Mouse (Mus musculus): ENCODE results near the gene Pik3cd. TPM values are rescaled to one million over a fixed set of nuclear protein-coding genes. Genes with fewer than 3 reads are reported as not detected.

The Pik3cd gene
- polyA plus RNA-seq, 1 experiment from 2014 or later, result 21.0 TPM

DNA sequence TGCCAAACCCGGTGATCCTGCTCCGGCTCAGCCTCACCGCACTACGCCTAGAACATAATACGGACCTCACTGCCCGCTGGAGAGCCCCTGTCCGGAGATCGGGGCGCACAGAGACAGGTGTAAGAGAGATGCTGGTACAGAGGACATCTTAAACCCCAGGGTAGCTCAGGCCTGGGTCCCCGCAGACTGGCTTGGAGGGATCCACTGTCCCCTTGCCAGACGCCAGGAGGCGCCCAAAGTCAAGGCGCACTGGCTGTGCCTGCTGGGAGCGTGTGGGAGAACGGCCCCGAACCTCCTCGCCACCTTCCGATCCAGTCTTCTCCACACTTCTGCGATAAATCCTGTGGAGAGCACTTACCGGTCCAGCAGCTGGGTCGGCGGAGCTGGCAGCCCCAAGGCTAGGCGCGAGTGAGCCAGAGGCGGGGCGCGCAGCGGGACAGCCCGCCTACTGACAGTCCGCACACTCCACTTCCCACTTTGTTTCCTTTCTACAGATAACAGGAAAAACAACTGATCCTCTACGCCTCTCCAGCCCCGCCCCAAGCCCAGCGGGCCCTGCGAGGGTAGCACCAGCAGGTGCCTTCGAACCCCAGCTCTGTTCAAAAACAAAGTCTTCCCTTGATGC, 4.1 kb downstream of the Pik3cd start:
- Histone ChIP-seq H3K9ac (replicated peaks; ENCODE audit: low read depth, low read length) (peak overlapping the region; percentile 64), H3K4me1 (replicated peaks; ENCODE audit: control insufficient read depth, insufficient read depth, low read length) (peaks cover 14% of the 10 kb centered on the region), H3K36me3 (ENCODE audit: control insufficient read depth, insufficient read depth) (no peaks in the 10 kb centered on the region), H3K4me3 (replicated peaks; ENCODE audit: low read length) (peak overlapping the region; percentile 52), H3K27ac (ENCODE audit: low read length) (no peak overlapping the region), H3K27me3 (replicated peaks; ENCODE audit: control insufficient read depth, insufficient read depth, low read length) (peaks cover 8% of the 10 kb centered on the region), H3K9me3 (ENCODE audit: control insufficient read depth, low read length) (no peaks in the 10 kb centered on the region), H3K4me2 (ENCODE audit: low read length) (peak overlapping the region; percentile 77)
- peak; percentile 90 for ATAC-seq
- WGBS, result 1% methylated on average over 35 of the region's 35 CpGs

GRCm38 (mm10) chr4:149697506-149698196, 4.7 kb downstream of the Pik3cd start:
- ATAC-seq, result peak; percentile 27
- Histone ChIP-seq H3K4me3 (replicated peaks; ENCODE audit: low read length) (peak overlapping the region; percentile 52), H3K9me3 (ENCODE audit: control insufficient read depth, low read length) (no peaks in the 10 kb centered on the region), H3K9ac (replicated peaks; ENCODE audit: low read depth, low read length) (peak overlapping the region; percentile 64), H3K36me3 (ENCODE audit: control insufficient read depth, insufficient read depth) (no peaks in the 10 kb centered on the region), H3K4me2 (ENCODE audit: low read length) (peak overlapping the region; percentile 77), H3K27ac (ENCODE audit: low read length) (no peak overlapping the region), H3K27me3 (replicated peaks; ENCODE audit: control insufficient read depth, insufficient read depth, low read length) (peaks cover 8% of the 10 kb centered on the region), H3K4me1 (replicated peaks; ENCODE audit: control insufficient read depth, insufficient read depth, low read length) (peaks cover 14% of the 10 kb centered on the region)
- 30% methylated on average over 15 of the region's 15 CpGs for WGBS

- 34% methylated on average over 16 of the region's 16 CpGs for WGBS
- peaks cover 14% of the 10 kb centered on the region for H3K4me1 ChIP-seq (replicated peaks; ENCODE audit: control insufficient read depth, insufficient read depth, low read length)
- no peaks in the 10 kb centered on the region for H3K9me3 ChIP-seq (ENCODE audit: control insufficient read depth, low read length)
- H3K9ac ChIP-seq (replicated peaks; ENCODE audit: low read depth, low read length), result no peak overlapping the region
- no peaks in the 10 kb centered on the region for H3K36me3 ChIP-seq (ENCODE audit: control insufficient read depth, insufficient read depth)
- ATAC-seq, result no peak
- peaks cover 8% of the 10 kb centered on the region for H3K27me3 ChIP-seq (replicated peaks; ENCODE audit: control insufficient read depth, insufficient read depth, low read length)
- H3K4me3 ChIP-seq (replicated peaks; ENCODE audit: low read length), result no peak overlapping the region
- H3K4me2 ChIP-seq (ENCODE audit: low read length), result no peak overlapping the region
- no peak overlapping the region for H3K27ac ChIP-seq (ENCODE audit: low read length)
These were observed 6.0 kb downstream of the Pik3cd start for GRCm38 (mm10) chr4:149696189-149696971.

DNA sequence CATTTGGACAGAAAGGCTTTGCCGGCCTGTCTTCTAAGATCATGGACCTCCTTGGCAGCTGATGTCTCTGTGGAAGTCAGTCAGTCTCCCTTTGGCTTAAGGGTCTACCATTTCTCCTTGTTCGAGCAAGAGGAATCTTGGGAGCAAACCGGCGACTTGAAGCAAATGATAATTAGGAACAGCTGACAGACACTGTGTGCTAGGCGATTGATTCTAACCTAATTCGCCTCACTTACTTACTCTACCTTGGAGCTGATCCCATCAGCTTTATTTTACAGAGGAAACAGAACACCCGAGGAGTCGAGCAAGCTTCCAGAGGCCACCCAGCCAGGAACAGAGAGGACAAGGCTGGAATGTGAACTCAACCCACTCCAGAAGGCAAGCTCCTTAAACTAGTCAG, 11.0 kb downstream of the Pik3cd start:
- Histone ChIP-seq H3K36me3 (ENCODE audit: control insufficient read depth, insufficient read depth) (no peaks in the 10 kb centered on the region), H3K4me3 (replicated peaks; ENCODE audit: low read length) (no peak overlapping the region), H3K9ac (replicated peaks; ENCODE audit: low read depth, low read length) (no peak overlapping the region), H3K27ac (ENCODE audit: low read length) (no peak overlapping the region), H3K9me3 (ENCODE audit: control insufficient read depth, low read length) (no peaks in the 10 kb centered on the region), H3K27me3 (replicated peaks; ENCODE audit: control insufficient read depth, insufficient read depth, low read length) (no peaks in the 10 kb centered on the region), H3K4me1 (replicated peaks; ENCODE audit: control insufficient read depth, insufficient read depth, low read length) (no peaks in the 10 kb centered on the region), H3K4me2 (ENCODE audit: low read length) (no peak overlapping the region)
- WGBS, result 71% methylated on average over 8 of the region's 8 CpGs
- ATAC-seq, result no peak

DNA sequence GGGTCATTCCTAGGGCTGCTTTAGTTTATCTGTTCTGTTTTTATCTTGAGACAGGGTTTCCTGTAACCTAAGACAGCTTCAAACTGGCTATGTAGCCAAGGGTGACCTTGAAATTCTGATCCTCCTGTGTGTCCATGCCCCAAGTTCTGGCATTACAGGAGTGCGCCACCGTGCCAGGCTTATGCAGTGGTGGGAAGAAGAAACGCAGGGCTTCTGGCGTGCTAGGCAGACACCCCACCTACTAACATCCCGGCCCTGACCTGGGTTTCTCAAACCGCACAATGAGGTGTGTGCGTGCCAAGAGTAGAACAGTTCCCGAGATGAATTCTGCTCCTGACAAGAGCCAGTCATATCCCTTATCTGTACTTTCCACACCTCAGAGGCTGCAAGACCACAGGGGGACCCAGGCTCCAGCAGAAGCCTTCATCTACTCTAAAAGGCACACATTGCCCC, 11.5 kb downstream of the Pik3cd start:
- Histone ChIP-seq H3K27me3 (replicated peaks; ENCODE audit: control insufficient read depth, insufficient read depth, low read length) (no peaks in the 10 kb centered on the region), H3K4me2 (ENCODE audit: low read length) (no peak overlapping the region), H3K36me3 (ENCODE audit: control insufficient read depth, insufficient read depth) (no peaks in the 10 kb centered on the region), H3K4me1 (replicated peaks; ENCODE audit: control insufficient read depth, insufficient read depth, low read length) (no peaks in the 10 kb centered on the region), H3K9me3 (ENCODE audit: control insufficient read depth, low read length) (no peaks in the 10 kb centered on the region), H3K4me3 (replicated peaks; ENCODE audit: low read length) (no peak overlapping the region), H3K27ac (ENCODE audit: low read length) (no peak overlapping the region), H3K9ac (replicated peaks; ENCODE audit: low read depth, low read length) (no peak overlapping the region)
- ATAC-seq, result no peak
- WGBS, result 96% methylated on average over 8 of the region's 8 CpGs

DNA sequence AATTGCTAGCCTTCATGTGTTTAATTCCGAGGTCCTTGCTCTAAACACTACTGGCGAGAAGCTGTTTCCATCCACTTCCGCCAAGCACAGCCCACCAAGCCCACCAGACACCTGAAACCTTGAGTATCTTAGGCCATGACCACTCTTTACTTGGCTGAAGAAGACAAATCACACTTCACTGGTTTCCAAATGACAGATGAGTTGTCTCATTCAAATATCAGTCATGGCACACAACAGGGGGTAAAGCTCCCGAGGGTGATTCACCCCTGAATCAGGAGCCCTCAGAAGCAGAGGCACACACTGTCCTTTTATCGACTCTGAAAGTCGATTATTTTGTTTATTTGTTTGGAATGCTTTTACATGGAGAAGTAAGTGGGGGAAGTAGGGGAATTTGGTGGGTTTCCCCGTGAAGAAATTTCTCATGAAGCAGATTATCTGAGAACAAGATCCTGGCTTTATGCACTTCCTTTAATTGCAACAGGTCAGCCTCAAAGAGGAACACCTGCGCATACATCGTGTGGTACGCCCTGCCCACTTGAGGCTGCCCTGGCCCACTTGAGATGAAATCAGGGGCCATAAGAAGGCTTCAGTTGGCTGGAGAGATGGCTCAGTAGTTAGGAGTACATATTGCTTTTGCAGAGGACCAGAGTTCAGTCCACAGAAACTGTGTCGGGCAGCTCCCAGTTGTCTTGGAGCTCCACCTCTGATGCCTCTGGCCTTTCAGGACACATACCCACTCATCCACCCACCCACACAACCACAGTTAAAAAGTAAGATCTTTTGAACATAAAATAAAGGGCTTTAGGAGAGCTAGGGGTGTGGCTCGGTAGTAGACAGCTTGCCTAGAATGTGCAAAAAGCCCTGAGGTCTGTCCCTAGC, 12.3 kb downstream of the Pik3cd start:
- Histone ChIP-seq H3K9me3 (ENCODE audit: control insufficient read depth, low read length) (no peaks in the 10 kb centered on the region), H3K4me2 (ENCODE audit: low read length) (no peak overlapping the region)

GRCm38 (mm10) chr4:149688861-149689260, 13.5 kb downstream of the Pik3cd start:
- Histone ChIP-seq H3K4me2 (ENCODE audit: low read length) (no peak overlapping the region), H3K9me3 (ENCODE audit: control insufficient read depth, low read length) (no peaks in the 10 kb centered on the region), H3K27ac (ENCODE audit: low read length) (no peak overlapping the region), H3K9ac (replicated peaks; ENCODE audit: low read depth, low read length) (no peak overlapping the region), H3K4me3 (replicated peaks; ENCODE audit: low read length) (no peak overlapping the region), H3K4me1 (replicated peaks; ENCODE audit: control insufficient read depth, insufficient read depth, low read length) (no peaks in the 10 kb centered on the region), H3K27me3 (replicated peaks; ENCODE audit: control insufficient read depth, insufficient read depth, low read length) (no peaks in the 10 kb centered on the region; the same call in 1 of the 2 replicates), H3K36me3 (ENCODE audit: control insufficient read depth, insufficient read depth) (no peaks in the 10 kb centered on the region)
- ATAC-seq, result no peak
- 73% methylated on average over 14 of the region's 14 CpGs for WGBS

More for the DNA sequence above, 12.3 kb downstream of the Pik3cd start:
- ATAC-seq, result no peak
- no peak overlapping the region for H3K27ac ChIP-seq (ENCODE audit: low read length)
- no peaks in the 10 kb centered on the region for H3K4me1 ChIP-seq (replicated peaks; ENCODE audit: control insufficient read depth, insufficient read depth, low read length)
- no peaks in the 10 kb centered on the region for H3K36me3 ChIP-seq (ENCODE audit: control insufficient read depth, insufficient read depth)
- no peak overlapping the region for H3K9ac ChIP-seq (replicated peaks; ENCODE audit: low read depth, low read length)
- no peak overlapping the region for H3K4me3 ChIP-seq (replicated peaks; ENCODE audit: low read length)
- no peaks in the 10 kb centered on the region for H3K27me3 ChIP-seq (replicated peaks; ENCODE audit: control insufficient read depth, insufficient read depth, low read length)
- 83% methylated on average over 12 of the region's 12 CpGs for WGBS

GRCm38 (mm10) chr4:149684841-149685623, 17.3 kb downstream of the Pik3cd start:
- no peak overlapping the region for H3K4me3 ChIP-seq (replicated peaks; ENCODE audit: low read length)
- H3K4me2 ChIP-seq (ENCODE audit: low read length), result no peak overlapping the region
- WGBS, result 86% methylated on average over 11 of the region's 11 CpGs
- no peak overlapping the region for H3K27ac ChIP-seq (ENCODE audit: low read length)
- H3K27me3 ChIP-seq (replicated peaks; ENCODE audit: control insufficient read depth, insufficient read depth, low read length), result no peaks in the 10 kb centered on the region; the same call in 1 of the 2 replicates
- H3K9me3 ChIP-seq (ENCODE audit: control insufficient read depth, low read length), result no peaks in the 10 kb centered on the region
- H3K4me1 ChIP-seq (replicated peaks; ENCODE audit: control insufficient read depth, insufficient read depth, low read length), result no peaks in the 10 kb centered on the region
- no peak for ATAC-seq
- no peak overlapping the region for H3K9ac ChIP-seq (replicated peaks; ENCODE audit: low read depth, low read length)
- H3K36me3 ChIP-seq (ENCODE audit: control insufficient read depth, insufficient read depth), result no peaks in the 10 kb centered on the region

Data from forebrain, embryonic 16.5 days (tissue).